Mouse (Mus musculus): Measurements from ENCODE around the gene Plppr4. TPM values are rescaled to one million over a fixed set of nuclear protein-coding genes. Genes with fewer than 3 reads are reported as not detected.
A peak's percentile ranks its signal among the peaks of the same experiment; 100 is the strongest.

Gene Plppr4
- polyA plus RNA-seq (2014; fragmentation: Nextera tagmentation; extraction: Ambion mirVana) = 0.07 and 0.14 TPM in 2 replicates

GRCm38 (mm10) chr3:117360528-117360927 lies at the start of gene Plppr4:
TSS of gene Plppr4 (minus strand) at chr3:117360876.
- no peaks in the 10 kb centered on the region for H3K9me3 ChIP-seq (ENCODE audit: control insufficient read depth, low read length)
- peak within 1 kb of the TSS; percentile 34 for H3K4me3 ChIP-seq (ENCODE audit: low read depth, low read length)
- no peak for ATAC-seq (ENCODE audit: insufficient number of reproducible peaks, low FRiP score, low TSS enrichment, low read depth)
- H3K4me1 ChIP-seq (ENCODE audit: control insufficient read depth, insufficient read depth, low read length) = no peaks in the 10 kb centered on the region
- no peak within 1 kb of the TSS; the same call in 1 of the 2 replicates for H3K9ac ChIP-seq (ENCODE audit: low read length)
- H3K4me2 ChIP-seq (ENCODE audit: low read depth, severe bottlenecking) = peak within 1 kb of the TSS; percentile 51
- no peak within 1 kb of the TSS for H3K27ac ChIP-seq (replicated peaks; ENCODE audit: low read depth, low read length)
- DNase-seq (ENCODE audit: low spot score) = no peak
- H3K36me3 ChIP-seq (ENCODE audit: control insufficient read depth, insufficient read depth, low read length) = no peaks in the 10 kb centered on the region
- peaks cover 6% of the 10 kb centered on the region; the same call in 1 of the 2 replicates for H3K27me3 ChIP-seq (ENCODE audit: control insufficient read depth, insufficient read depth, low read length)
- 41% methylated on average over 5 of the region's 5 CpGs for WGBS

GRCm38 (mm10) chr3:117405821-117406220 lies 45.1 kb upstream of the Plppr4 start:
- Histone ChIP-seq H3K27me3 (ENCODE audit: control insufficient read depth, insufficient read depth, low read length) (no peaks in the 10 kb centered on the region), H3K4me3 (ENCODE audit: low read depth, low read length) (no peak overlapping the region), H3K36me3 (ENCODE audit: control insufficient read depth, insufficient read depth, low read length) (no peaks in the 10 kb centered on the region), H3K9ac (ENCODE audit: low read length) (no peak overlapping the region), H3K9me3 (ENCODE audit: control insufficient read depth, low read length) (no peaks in the 10 kb centered on the region), H3K27ac (replicated peaks; ENCODE audit: low read depth, low read length) (no peak overlapping the region), H3K4me2 (ENCODE audit: low read depth, severe bottlenecking) (no peak overlapping the region), H3K4me1 (ENCODE audit: control insufficient read depth, insufficient read depth, low read length) (no peaks in the 10 kb centered on the region)
- DNase-seq (ENCODE audit: low spot score) (no peak), ATAC-seq (ENCODE audit: insufficient number of reproducible peaks, low FRiP score, low TSS enrichment, low read depth) (no peak)
- WGBS = 87% methylated on average over 2 of the region's 2 CpGs

GRCm38 (mm10) chr3:117403740-117404139 lies 43.1 kb upstream of the Plppr4 start:
- Histone ChIP-seq H3K4me2 (ENCODE audit: low read depth, severe bottlenecking) (no peak overlapping the region), H3K36me3 (ENCODE audit: control insufficient read depth, insufficient read depth, low read length) (no peaks in the 10 kb centered on the region), H3K4me1 (ENCODE audit: control insufficient read depth, insufficient read depth, low read length) (no peaks in the 10 kb centered on the region), H3K9ac (ENCODE audit: low read length) (no peak overlapping the region), H3K27ac (replicated peaks; ENCODE audit: low read depth, low read length) (no peak overlapping the region), H3K9me3 (ENCODE audit: control insufficient read depth, low read length) (no peaks in the 10 kb centered on the region), H3K4me3 (ENCODE audit: low read depth, low read length) (no peak overlapping the region), H3K27me3 (ENCODE audit: control insufficient read depth, insufficient read depth, low read length) (no peaks in the 10 kb centered on the region)
- 81% methylated on average over 3 of the region's 3 CpGs for WGBS
- DNase-seq (ENCODE audit: low spot score) (no peak), ATAC-seq (ENCODE audit: insufficient number of reproducible peaks, low FRiP score, low TSS enrichment, low read depth) (no peak)

DNA sequence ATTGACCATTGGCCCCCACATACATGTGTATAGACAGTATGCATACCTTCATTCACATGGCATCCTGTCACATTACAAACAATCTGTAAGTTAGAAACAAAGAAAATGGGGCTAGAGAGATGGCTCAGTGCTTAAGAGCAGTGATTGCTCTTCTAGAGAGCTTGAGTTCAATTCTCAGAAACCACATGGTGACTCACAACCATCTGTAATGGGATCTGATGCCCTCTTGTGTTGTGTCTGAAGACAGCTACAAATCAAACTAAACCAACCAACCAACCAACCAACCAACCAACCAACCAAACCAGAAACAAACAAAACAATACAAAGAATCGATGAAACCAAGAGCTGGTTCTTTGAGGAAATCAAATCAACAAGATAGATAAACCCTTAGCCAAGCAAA lies 5.4 kb upstream of the Plppr4 start:
- Histone ChIP-seq H3K4me1 (ENCODE audit: control insufficient read depth, insufficient read depth, low read length) (no peaks in the 10 kb centered on the region), H3K27ac (replicated peaks; ENCODE audit: low read depth, low read length) (no peak overlapping the region), H3K9me3 (ENCODE audit: control insufficient read depth, low read length) (no peaks in the 10 kb centered on the region), H3K4me2 (ENCODE audit: low read depth, severe bottlenecking) (no peak overlapping the region), H3K4me3 (ENCODE audit: low read depth, low read length) (no peak overlapping the region), H3K27me3 (ENCODE audit: control insufficient read depth, insufficient read depth, low read length) (no peaks in the 10 kb centered on the region; the same call in 1 of the 2 replicates), H3K9ac (ENCODE audit: low read length) (no peak overlapping the region), H3K36me3 (ENCODE audit: control insufficient read depth, insufficient read depth, low read length) (no peaks in the 10 kb centered on the region)
- WGBS = 94% methylated on average over 1 of the region's 1 CpGs
- no peak for DNase-seq (ENCODE audit: low spot score)
- ATAC-seq (ENCODE audit: insufficient number of reproducible peaks, low FRiP score, low TSS enrichment, low read depth) = no peak

DNA sequence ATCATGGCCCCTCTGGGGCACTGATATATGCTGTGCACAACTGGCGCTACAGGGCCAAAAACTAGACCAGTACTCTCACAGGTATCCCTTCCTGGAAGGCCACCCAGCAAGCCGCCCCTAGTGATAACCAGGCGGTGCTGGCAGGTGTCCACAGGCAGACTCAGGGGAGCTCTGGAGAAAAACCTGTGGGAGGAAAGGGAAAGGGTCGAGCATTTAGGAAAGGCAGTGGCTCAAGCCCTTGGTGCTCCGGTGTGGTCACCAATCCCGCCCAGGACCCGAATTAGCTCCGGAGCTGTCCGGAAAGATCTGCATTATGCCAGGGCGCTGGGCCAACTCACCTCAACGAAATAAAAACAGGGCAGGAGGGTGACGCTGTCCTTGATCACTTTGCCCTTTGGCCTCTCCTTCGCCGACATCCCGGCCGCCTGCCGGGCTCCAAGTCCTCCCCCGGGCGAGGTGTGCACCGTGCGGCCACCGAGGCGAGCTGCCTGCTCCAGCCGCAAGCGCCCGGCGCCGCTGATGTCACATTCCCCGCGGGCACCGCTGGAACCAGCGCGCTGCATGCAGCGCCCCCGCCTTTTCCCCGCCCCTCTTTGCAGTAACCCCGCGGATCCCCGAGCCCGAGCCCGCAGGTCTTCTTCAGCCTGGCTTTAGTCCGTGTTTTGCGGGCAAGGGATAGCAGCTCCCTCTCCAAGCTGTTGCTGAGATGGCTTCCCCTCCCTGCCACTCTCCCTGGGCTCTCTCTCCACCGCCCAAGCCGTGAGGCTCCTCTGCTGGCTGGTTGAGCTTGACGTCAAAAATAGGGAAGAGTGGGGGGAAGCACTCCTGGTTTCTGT lies 772 bp downstream of the Plppr4 start:
- peak overlapping the region; percentile 34 for H3K4me3 ChIP-seq (ENCODE audit: low read depth, low read length)
- H3K27ac ChIP-seq (replicated peaks; ENCODE audit: low read depth, low read length) = no peak overlapping the region
- H3K36me3 ChIP-seq (ENCODE audit: control insufficient read depth, insufficient read depth, low read length) = no peaks in the 10 kb centered on the region
- DNase-seq (ENCODE audit: low spot score) = peak; percentile 66
- H3K27me3 ChIP-seq (ENCODE audit: control insufficient read depth, insufficient read depth, low read length) = peaks cover 6% of the 10 kb centered on the region; the same call in 1 of the 2 replicates
- WGBS = 2% methylated on average over 46 of the region's 46 CpGs
- peak overlapping the region; percentile 51 for H3K4me2 ChIP-seq (ENCODE audit: low read depth, severe bottlenecking)
- no peaks in the 10 kb centered on the region for H3K4me1 ChIP-seq (ENCODE audit: control insufficient read depth, insufficient read depth, low read length)
- peak; percentile 75 for ATAC-seq (ENCODE audit: insufficient number of reproducible peaks, low FRiP score, low TSS enrichment, low read depth)
- no peaks in the 10 kb centered on the region for H3K9me3 ChIP-seq (ENCODE audit: control insufficient read depth, low read length)
- no peak overlapping the region; the same call in 1 of the 2 replicates for H3K9ac ChIP-seq (ENCODE audit: low read length)

DNA sequence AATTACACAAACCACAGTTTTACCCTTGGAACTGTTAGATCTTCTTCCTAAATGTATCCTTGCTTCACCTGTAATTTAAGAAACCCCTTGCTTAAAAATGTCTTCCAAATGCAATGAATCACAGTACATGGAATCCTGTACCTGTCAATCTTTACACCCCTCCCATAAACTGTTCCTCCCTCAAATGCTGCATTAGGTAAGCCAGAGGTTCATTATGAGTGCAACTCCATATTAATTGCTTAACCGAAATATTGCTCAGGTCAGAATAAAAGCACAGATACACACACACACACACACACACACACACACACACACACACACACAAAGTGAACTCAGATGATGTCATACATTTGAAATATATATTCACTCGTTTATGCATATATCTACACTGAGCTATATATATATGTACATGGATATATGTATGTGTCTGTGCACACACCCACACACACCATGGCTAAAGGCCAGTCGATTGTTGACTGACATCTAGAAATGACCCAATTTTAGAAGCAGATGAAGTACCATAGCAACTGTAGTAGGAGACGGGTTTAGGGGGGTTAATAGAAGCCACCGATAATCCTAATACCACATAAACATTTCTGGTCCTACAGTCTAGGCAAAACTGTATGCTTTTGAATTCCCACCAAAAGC lies 1.6 kb downstream of the Plppr4 start:
- H3K9me3 ChIP-seq (ENCODE audit: control insufficient read depth, low read length) = no peaks in the 10 kb centered on the region
- WGBS = 89% methylated on average over 5 of the region's 5 CpGs
- H3K4me2 ChIP-seq (ENCODE audit: low read depth, severe bottlenecking) = no peak overlapping the region
- no peak overlapping the region for H3K4me3 ChIP-seq (ENCODE audit: low read depth, low read length)
- no peak overlapping the region for H3K9ac ChIP-seq (ENCODE audit: low read length)
- peaks cover 6% of the 10 kb centered on the region; the same call in 1 of the 2 replicates for H3K27me3 ChIP-seq (ENCODE audit: control insufficient read depth, insufficient read depth, low read length)
- ATAC-seq (ENCODE audit: insufficient number of reproducible peaks, low FRiP score, low TSS enrichment, low read depth) (0 out of 2 replicates have a peak, but pooled peaks have one; percentile 24), DNase-seq (ENCODE audit: low spot score) (no peak)
- H3K36me3 ChIP-seq (ENCODE audit: control insufficient read depth, insufficient read depth, low read length) = no peaks in the 10 kb centered on the region
- H3K4me1 ChIP-seq (ENCODE audit: control insufficient read depth, insufficient read depth, low read length) = no peaks in the 10 kb centered on the region
- no peak overlapping the region for H3K27ac ChIP-seq (replicated peaks; ENCODE audit: low read depth, low read length)

DNA sequence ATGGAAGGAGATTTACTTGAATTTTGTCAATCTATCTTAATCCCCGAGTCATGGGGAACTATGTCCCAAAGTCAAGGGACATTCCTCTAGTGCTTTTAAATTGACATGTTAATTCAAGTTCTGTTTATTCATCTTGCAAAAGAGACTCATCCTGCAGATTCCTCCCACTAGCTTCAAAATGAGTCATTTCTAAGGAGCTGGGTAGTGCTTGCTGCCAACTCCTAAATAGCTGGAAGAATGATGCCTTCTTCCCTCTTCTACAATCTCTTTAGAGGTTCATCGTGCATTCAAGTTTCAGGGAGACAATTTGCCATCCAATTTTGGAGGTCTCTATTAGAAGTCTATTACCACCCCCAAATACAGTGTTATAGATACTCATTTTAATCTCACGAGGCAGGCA lies 3.3 kb downstream of the Plppr4 start:
- H3K9ac ChIP-seq (ENCODE audit: low read length) = no peak overlapping the region
- ATAC-seq (ENCODE audit: insufficient number of reproducible peaks, low FRiP score, low TSS enrichment, low read depth) (no peak), DNase-seq (ENCODE audit: low spot score) (no peak)
- no peaks in the 10 kb centered on the region for H3K36me3 ChIP-seq (ENCODE audit: control insufficient read depth, insufficient read depth, low read length)
- H3K4me2 ChIP-seq (ENCODE audit: low read depth, severe bottlenecking) = no peak overlapping the region
- no peaks in the 10 kb centered on the region for H3K4me1 ChIP-seq (ENCODE audit: control insufficient read depth, insufficient read depth, low read length)
- H3K27ac ChIP-seq (replicated peaks; ENCODE audit: low read depth, low read length) = no peak overlapping the region
- no peaks in the 10 kb centered on the region for H3K9me3 ChIP-seq (ENCODE audit: control insufficient read depth, low read length)
- peaks cover 6% of the 10 kb centered on the region; the same call in 1 of the 2 replicates for H3K27me3 ChIP-seq (ENCODE audit: control insufficient read depth, insufficient read depth, low read length)
- no peak overlapping the region for H3K4me3 ChIP-seq (ENCODE audit: low read depth, low read length)
- WGBS = 86% methylated on average over 3 of the region's 3 CpGs

GRCm38 (mm10) chr3:117353940-117354339 lies 6.7 kb downstream of the Plppr4 start:
- Histone ChIP-seq H3K9ac (ENCODE audit: low read length) (no peak overlapping the region), H3K27ac (replicated peaks; ENCODE audit: low read depth, low read length) (no peak overlapping the region), H3K9me3 (ENCODE audit: control insufficient read depth, low read length) (no peaks in the 10 kb centered on the region), H3K36me3 (ENCODE audit: control insufficient read depth, insufficient read depth, low read length) (no peaks in the 10 kb centered on the region), H3K27me3 (ENCODE audit: control insufficient read depth, insufficient read depth, low read length) (no peaks in the 10 kb centered on the region), H3K4me2 (ENCODE audit: low read depth, severe bottlenecking) (no peak overlapping the region), H3K4me1 (ENCODE audit: control insufficient read depth, insufficient read depth, low read length) (no peaks in the 10 kb centered on the region), H3K4me3 (ENCODE audit: low read depth, low read length) (no peak overlapping the region)
- no peak for DNase-seq (ENCODE audit: low spot score)
- no peak for ATAC-seq (ENCODE audit: insufficient number of reproducible peaks, low FRiP score, low TSS enrichment, low read depth)
- 84% methylated on average over 2 of the region's 2 CpGs for WGBS

Data from limb, embryonic 11.5 days (tissue).